Mouse (Mus musculus) heart, postnatal 0 days (tissue): Measurements from ENCODE around the gene Tgfbr3.

Source experiments
- CTCF ChIP-seq: IDR thresholded peaks from 2 replicates; pipeline ENCODE4 v1.5.1; 2016; ENCODE audit warnings: antibody characterized with exemption, control low read depth, low read depth
- EP300 ChIP-seq: IDR thresholded peaks from 2 replicates; pipeline ENCODE4 v1.6.1; 2016; ENCODE audit warnings: antibody characterized with exemption, low read depth

GRCm38 (mm10) chr5:107079920-107080319, 209.5 kb downstream of the Tgfbr3 start:
- TF ChIP-seq CTCF = no peak
- no peak for TF ChIP-seq EP300
